Mouse (Mus musculus): ENCODE data around the gene Cox10. TPM values are rescaled to one million over a fixed set of nuclear protein-coding genes. Genes with fewer than 3 reads are reported as not detected.

Gene Cox10
- polyA plus RNA-seq, 1 experiment = 19.5 TPM

DNA sequence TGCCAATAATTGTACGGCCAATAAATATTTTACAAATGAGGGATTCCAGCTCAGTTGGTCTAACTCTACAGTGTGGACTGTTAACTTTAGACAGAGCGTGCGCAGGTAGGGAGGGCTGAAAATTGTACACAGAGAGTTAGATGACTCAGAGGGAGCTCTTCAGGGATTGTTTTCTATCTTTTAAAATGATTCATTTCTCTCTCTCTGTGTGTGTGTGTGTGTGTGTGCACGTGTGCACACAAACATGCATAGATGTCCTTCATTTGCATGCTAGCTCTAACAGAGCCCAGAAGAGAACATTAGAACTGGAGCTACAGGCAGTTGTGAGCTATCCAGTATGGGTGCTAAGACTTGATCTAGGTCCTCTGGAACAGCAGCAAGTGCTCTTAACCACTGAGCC is 17.0 kb downstream of the Cox10 start:
- H3K27me3 ChIP-seq (ENCODE audit: control insufficient read depth, insufficient read depth, low read length, poor library complexity, severe bottlenecking) = no peaks in the 10 kb centered on the region
- no peak overlapping the region for H3K4me3 ChIP-seq (ENCODE audit: low read depth, low read length)
- no peak overlapping the region for H3K27ac ChIP-seq (ENCODE audit: insufficient read depth, low read length)
- TF ChIP-seq CTCF (IDR thresholded peaks at IDR 0.05; ENCODE audit: low read depth, low read length) (no peak), POLR2A (IDR thresholded peaks at IDR 0.05; ENCODE audit: insufficient read depth, low read length) (no peak), EP300 (IDR thresholded peaks at IDR 0.05; ENCODE audit: insufficient read depth, low read depth, low read length) (no peak)
- no peaks in the 10 kb centered on the region; the same call in none of the 2 replicates for H3K36me3 ChIP-seq (ENCODE audit: control insufficient read depth, insufficient read depth, low read length, poor library complexity, severe bottlenecking)
- H3K9ac ChIP-seq (ENCODE audit: low read depth, poor library complexity, severe bottlenecking) = no peak overlapping the region
- no peaks in the 10 kb centered on the region for H3K9me3 ChIP-seq (replicated peaks; ENCODE audit: control insufficient read depth, insufficient read depth, low read length, poor library complexity, severe bottlenecking)
- H3K4me1 ChIP-seq (ENCODE audit: control insufficient read depth, insufficient read depth, low read length) = no peaks in the 10 kb centered on the region

GRCm38 (mm10) chr11:64059305-64059704 is 20.0 kb downstream of the Cox10 start:
- no peak overlapping the region for H3K9ac ChIP-seq (ENCODE audit: low read depth, poor library complexity, severe bottlenecking)
- H3K4me1 ChIP-seq (ENCODE audit: control insufficient read depth, insufficient read depth, low read length) = no peaks in the 10 kb centered on the region
- H3K9me3 ChIP-seq (replicated peaks; ENCODE audit: control insufficient read depth, insufficient read depth, low read length, poor library complexity, severe bottlenecking) = no peaks in the 10 kb centered on the region
- TF ChIP-seq EP300 (IDR thresholded peaks at IDR 0.05; ENCODE audit: insufficient read depth, low read depth, low read length) (no peak), CTCF (IDR thresholded peaks at IDR 0.05; ENCODE audit: low read depth, low read length) (no peak), POLR2A (IDR thresholded peaks at IDR 0.05; ENCODE audit: insufficient read depth, low read length) (no peak)
- no peaks in the 10 kb centered on the region for H3K27me3 ChIP-seq (ENCODE audit: control insufficient read depth, insufficient read depth, low read length, poor library complexity, severe bottlenecking)
- H3K36me3 ChIP-seq (ENCODE audit: control insufficient read depth, insufficient read depth, low read length, poor library complexity, severe bottlenecking) = no peaks in the 10 kb centered on the region; the same call in none of the 2 replicates
- no peak overlapping the region for H3K27ac ChIP-seq (ENCODE audit: insufficient read depth, low read length)
- no peak overlapping the region for H3K4me3 ChIP-seq (ENCODE audit: low read depth, low read length)

GRCm38 (mm10) chr11:64058474-64058873 is 20.8 kb downstream of the Cox10 start:
- Histone ChIP-seq H3K27ac (ENCODE audit: insufficient read depth, low read length) (no peak overlapping the region), H3K27me3 (ENCODE audit: control insufficient read depth, insufficient read depth, low read length, poor library complexity, severe bottlenecking) (no peaks in the 10 kb centered on the region), H3K9me3 (replicated peaks; ENCODE audit: control insufficient read depth, insufficient read depth, low read length, poor library complexity, severe bottlenecking) (no peaks in the 10 kb centered on the region), H3K36me3 (ENCODE audit: control insufficient read depth, insufficient read depth, low read length, poor library complexity, severe bottlenecking) (no peaks in the 10 kb centered on the region; the same call in none of the 2 replicates), H3K4me3 (ENCODE audit: low read depth, low read length) (no peak overlapping the region), H3K9ac (ENCODE audit: low read depth, poor library complexity, severe bottlenecking) (no peak overlapping the region), H3K4me1 (ENCODE audit: control insufficient read depth, insufficient read depth, low read length) (no peaks in the 10 kb centered on the region)
- TF ChIP-seq CTCF (IDR thresholded peaks at IDR 0.05; ENCODE audit: low read depth, low read length) (no peak), EP300 (IDR thresholded peaks at IDR 0.05; ENCODE audit: insufficient read depth, low read depth, low read length) (no peak), POLR2A (IDR thresholded peaks at IDR 0.05; ENCODE audit: insufficient read depth, low read length) (no peak)

GRCm38 (mm10) chr11:64053371-64053770 is 25.9 kb downstream of the Cox10 start:
- Histone ChIP-seq H3K27me3 (ENCODE audit: control insufficient read depth, insufficient read depth, low read length, poor library complexity, severe bottlenecking) (no peaks in the 10 kb centered on the region), H3K4me1 (ENCODE audit: control insufficient read depth, insufficient read depth, low read length) (no peaks in the 10 kb centered on the region)

DNA sequence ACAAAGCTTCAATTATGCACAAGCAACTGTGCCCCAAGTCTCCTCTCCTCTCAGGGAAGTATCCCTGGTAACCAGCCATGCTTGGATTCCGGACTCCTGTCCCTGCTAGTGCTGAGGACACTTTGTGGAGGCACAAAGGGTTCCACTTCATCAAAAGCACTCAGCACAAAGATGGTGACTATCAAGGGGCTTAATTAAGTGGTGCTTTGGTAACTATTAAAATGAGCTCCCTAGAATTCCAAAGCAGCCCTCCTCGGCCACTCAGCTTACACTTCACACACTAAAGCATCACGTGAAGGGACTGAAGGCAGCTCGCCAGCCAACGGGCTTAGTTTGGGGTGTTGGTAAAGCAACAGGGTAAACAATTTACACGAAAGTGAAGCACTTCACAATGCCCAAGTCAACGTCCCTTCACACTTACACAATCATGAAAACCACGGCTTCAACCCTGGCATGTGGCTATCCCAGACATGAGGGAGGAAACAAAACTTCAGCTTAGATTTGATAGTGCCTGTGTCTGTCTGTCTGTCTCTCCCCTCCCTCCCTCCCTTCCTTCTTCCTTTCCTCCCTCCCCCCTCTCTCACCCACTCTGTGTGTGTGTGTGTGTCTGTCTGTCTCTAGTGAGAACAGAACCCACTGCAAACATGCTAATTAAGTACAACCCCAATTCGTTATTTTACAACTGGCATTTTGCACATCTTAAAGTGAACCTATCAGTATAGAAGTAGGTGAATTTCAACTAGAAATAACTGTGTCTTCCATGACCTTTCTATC is 27.9 kb downstream of the Cox10 start:
- H3K27me3 ChIP-seq (ENCODE audit: control insufficient read depth, insufficient read depth, low read length, poor library complexity, severe bottlenecking) = no peaks in the 10 kb centered on the region
- H3K9me3 ChIP-seq (replicated peaks; ENCODE audit: control insufficient read depth, insufficient read depth, low read length, poor library complexity, severe bottlenecking) = no peaks in the 10 kb centered on the region
- no peak overlapping the region for H3K27ac ChIP-seq (ENCODE audit: insufficient read depth, low read length)

More at GRCm38 (mm10) chr11:64053371-64053770, 25.9 kb downstream of the Cox10 start:
- H3K4me3 ChIP-seq (ENCODE audit: low read depth, low read length) = no peak overlapping the region
- no peaks in the 10 kb centered on the region; the same call in 1 of the 2 replicates for H3K36me3 ChIP-seq (ENCODE audit: control insufficient read depth, insufficient read depth, low read length, poor library complexity, severe bottlenecking)
- no peak overlapping the region for H3K9ac ChIP-seq (ENCODE audit: low read depth, poor library complexity, severe bottlenecking)
- no peaks in the 10 kb centered on the region for H3K9me3 ChIP-seq (replicated peaks; ENCODE audit: control insufficient read depth, insufficient read depth, low read length, poor library complexity, severe bottlenecking)
- H3K27ac ChIP-seq (ENCODE audit: insufficient read depth, low read length) = no peak overlapping the region
- no peak for TF ChIP-seq CTCF (IDR thresholded peaks at IDR 0.05; ENCODE audit: low read depth, low read length)
- no peak for TF ChIP-seq EP300 (IDR thresholded peaks at IDR 0.05; ENCODE audit: insufficient read depth, low read depth, low read length)
- no peak for TF ChIP-seq POLR2A (IDR thresholded peaks at IDR 0.05; ENCODE audit: insufficient read depth, low read length)

GRCm38 (mm10) chr11:64047432-64047831 is 31.8 kb downstream of the Cox10 start:
- Histone ChIP-seq H3K9ac (ENCODE audit: low read depth, poor library complexity, severe bottlenecking) (no peak overlapping the region), H3K27ac (ENCODE audit: insufficient read depth, low read length) (no peak overlapping the region)

More for the DNA sequence above, 27.9 kb downstream of the Cox10 start:
- TF ChIP-seq POLR2A (IDR thresholded peaks at IDR 0.05; ENCODE audit: insufficient read depth, low read length) (no peak), CTCF (IDR thresholded peaks at IDR 0.05; ENCODE audit: low read depth, low read length) (no peak), EP300 (IDR thresholded peaks at IDR 0.05; ENCODE audit: insufficient read depth, low read depth, low read length) (no peak)
- Histone ChIP-seq H3K4me1 (ENCODE audit: control insufficient read depth, insufficient read depth, low read length) (no peaks in the 10 kb centered on the region), H3K4me3 (ENCODE audit: low read depth, low read length) (no peak overlapping the region), H3K9ac (ENCODE audit: low read depth, poor library complexity, severe bottlenecking) (no peak overlapping the region), H3K36me3 (ENCODE audit: control insufficient read depth, insufficient read depth, low read length, poor library complexity, severe bottlenecking) (no peaks in the 10 kb centered on the region)

More at GRCm38 (mm10) chr11:64047432-64047831, 31.8 kb downstream of the Cox10 start:
- Histone ChIP-seq H3K36me3 (ENCODE audit: control insufficient read depth, insufficient read depth, low read length, poor library complexity, severe bottlenecking) (peaks cover 2% of the 10 kb centered on the region; the same call in 1 of the 2 replicates), H3K4me1 (ENCODE audit: control insufficient read depth, insufficient read depth, low read length) (no peaks in the 10 kb centered on the region), H3K4me3 (ENCODE audit: low read depth, low read length) (no peak overlapping the region), H3K27me3 (ENCODE audit: control insufficient read depth, insufficient read depth, low read length, poor library complexity, severe bottlenecking) (no peaks in the 10 kb centered on the region), H3K9me3 (replicated peaks; ENCODE audit: control insufficient read depth, insufficient read depth, low read length, poor library complexity, severe bottlenecking) (no peaks in the 10 kb centered on the region)
- TF ChIP-seq CTCF (IDR thresholded peaks at IDR 0.05; ENCODE audit: low read depth, low read length) = no peak
- no peak for TF ChIP-seq EP300 (IDR thresholded peaks at IDR 0.05; ENCODE audit: insufficient read depth, low read depth, low read length)
- TF ChIP-seq POLR2A (IDR thresholded peaks at IDR 0.05; ENCODE audit: insufficient read depth, low read length) = no peak

All from ES-Bruce4 (cell line).